Mouse (Mus musculus): Measurements from ENCODE around the gene Shox2. TPM values are rescaled to one million over a fixed set of nuclear protein-coding genes. Genes with fewer than 3 reads are reported as not detected.

Shox2 gene
- polyA plus RNA-seq, 1 experiment, result not detected

DNA sequence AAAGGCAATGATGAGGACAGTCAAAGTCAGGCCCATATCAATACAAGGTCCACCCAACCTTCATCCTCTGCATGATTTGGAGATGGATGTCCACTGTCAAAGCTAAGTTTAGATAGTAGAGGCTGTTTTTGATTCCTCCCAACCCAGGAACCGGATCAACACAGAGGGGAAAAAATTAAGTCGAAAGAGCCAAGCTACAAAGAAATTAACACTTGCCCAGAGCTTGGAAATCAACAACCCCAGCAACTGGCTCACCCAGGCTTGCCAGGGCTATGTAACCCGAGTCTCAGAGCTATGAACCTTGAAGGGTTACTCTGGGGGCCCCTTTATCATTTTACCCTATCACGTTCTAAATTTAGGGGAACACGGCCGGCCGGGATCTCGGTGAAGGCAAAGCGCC is 2.1 kb downstream of the Shox2 start:
- peaks cover 100% of the 10 kb centered on the region for H3K27me3 ChIP-seq (ENCODE audit: control insufficient read depth)

DNA sequence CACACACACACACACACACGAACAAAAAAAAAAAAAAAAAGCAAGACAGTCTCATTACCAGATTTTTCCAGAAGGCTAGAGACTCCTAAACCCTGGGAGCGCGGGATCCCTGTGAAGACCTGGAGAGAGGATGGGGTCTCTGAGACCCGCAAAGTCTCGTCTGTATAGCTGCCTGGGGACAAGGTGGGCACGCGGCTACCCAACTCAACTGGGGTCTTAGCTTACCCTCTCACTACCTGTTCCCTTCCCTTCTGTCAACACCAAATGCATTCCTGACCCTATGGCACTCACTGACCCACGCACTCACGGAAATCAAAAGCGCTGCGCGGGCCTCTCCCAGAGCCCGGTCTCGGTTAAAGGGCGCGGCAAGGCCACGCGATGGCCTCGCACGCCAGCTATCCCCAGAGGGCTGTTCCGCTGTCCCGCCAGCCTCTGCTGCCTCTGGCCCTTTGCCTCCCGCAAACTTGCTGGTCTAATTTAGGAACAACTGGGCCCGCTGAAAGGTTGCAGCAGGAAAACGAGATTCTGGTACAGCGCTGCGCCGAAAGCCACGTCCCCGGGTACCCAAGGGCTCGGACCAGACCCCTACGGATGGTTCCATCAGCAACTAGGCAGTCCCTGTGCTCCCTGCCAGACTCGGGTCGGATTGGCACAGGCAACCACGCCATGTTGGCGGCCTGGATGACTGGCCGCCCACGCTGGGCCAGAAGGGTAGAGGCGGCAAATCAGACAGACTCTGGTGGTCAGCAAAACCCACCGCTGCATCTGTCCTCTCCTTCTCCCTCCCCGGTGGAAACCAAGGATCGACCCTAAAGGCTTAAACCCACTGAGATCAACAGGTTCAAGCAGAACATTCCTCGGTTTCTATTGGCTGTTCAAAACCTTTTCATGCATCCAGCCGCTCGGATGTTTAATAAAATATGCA is 2.9 kb downstream of the Shox2 start:
- peaks cover 100% of the 10 kb centered on the region for H3K27me3 ChIP-seq (ENCODE audit: control insufficient read depth)
- no peak for TF ChIP-seq TAL1 (IDR thresholded peaks at IDR 0.05; ENCODE audit: low read length)
- TF ChIP-seq GATA1 (IDR thresholded peaks at IDR 0.05; ENCODE audit: low read length), result no peak
- H3K4me1 ChIP-seq (ENCODE audit: control insufficient read depth), result peaks cover 12% of the 10 kb centered on the region
- H3K9me3 ChIP-seq (ENCODE audit: control insufficient read depth, low read length), result peaks cover 19% of the 10 kb centered on the region; the same call in 1 of the 2 replicates
- no peak overlapping the region for H3K4me3 ChIP-seq (replicated peaks)
- no peaks in the 10 kb centered on the region for H3K36me3 ChIP-seq (ENCODE audit: control insufficient read depth)

More for the DNA sequence above, 2.1 kb downstream of the Shox2 start:
- Histone ChIP-seq H3K36me3 (ENCODE audit: control insufficient read depth) (no peaks in the 10 kb centered on the region), H3K4me3 (replicated peaks) (no peak overlapping the region), H3K9me3 (ENCODE audit: control insufficient read depth, low read length) (peaks cover 17% of the 10 kb centered on the region; the same call in 1 of the 2 replicates), H3K4me1 (ENCODE audit: control insufficient read depth) (peaks cover 11% of the 10 kb centered on the region)
- TF ChIP-seq TAL1 (IDR thresholded peaks at IDR 0.05; ENCODE audit: low read length) (no peak), GATA1 (IDR thresholded peaks at IDR 0.05; ENCODE audit: low read length) (no peak)

DNA sequence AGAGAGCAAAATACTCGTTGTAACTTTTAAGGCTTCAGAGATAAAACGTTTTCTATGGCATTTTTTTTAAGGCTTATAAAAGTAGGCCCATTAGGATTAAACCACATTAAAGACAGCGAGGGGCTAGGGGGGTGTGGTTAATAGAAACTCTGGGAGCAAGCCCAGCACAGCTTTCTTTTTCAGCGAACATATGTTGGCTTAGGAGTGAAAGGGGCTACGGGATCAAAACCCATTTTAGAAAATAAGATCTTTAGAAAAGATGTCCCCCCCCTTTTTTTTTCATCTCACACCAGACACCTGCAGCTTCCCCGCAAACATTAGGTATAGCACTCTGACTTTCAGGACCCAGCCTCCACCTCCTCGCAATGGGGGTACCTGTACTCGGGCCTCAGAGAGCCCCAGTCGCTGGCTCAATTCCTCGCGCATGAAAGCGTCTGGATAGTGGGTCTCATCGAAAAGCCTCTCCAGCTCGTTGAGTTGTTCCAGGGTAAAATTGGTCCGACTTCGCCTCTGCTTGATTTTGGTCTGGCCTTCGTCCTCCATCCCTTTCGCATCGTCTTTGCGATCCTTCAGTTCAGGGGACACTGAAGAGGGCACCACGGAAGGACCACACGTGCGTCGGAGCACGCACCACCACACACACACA is 3.6 kb downstream of the Shox2 start:
- Histone ChIP-seq H3K27me3 (ENCODE audit: control insufficient read depth) (peaks cover 100% of the 10 kb centered on the region), H3K4me3 (replicated peaks) (no peak overlapping the region), H3K36me3 (ENCODE audit: control insufficient read depth) (no peaks in the 10 kb centered on the region), H3K9me3 (ENCODE audit: control insufficient read depth, low read length) (peaks cover 22% of the 10 kb centered on the region; the same call in 1 of the 2 replicates), H3K4me1 (ENCODE audit: control insufficient read depth) (peaks cover 16% of the 10 kb centered on the region)
- TF ChIP-seq GATA1 (IDR thresholded peaks at IDR 0.05; ENCODE audit: low read length), result no peak
- TF ChIP-seq TAL1 (IDR thresholded peaks at IDR 0.05; ENCODE audit: low read length), result no peak

DNA sequence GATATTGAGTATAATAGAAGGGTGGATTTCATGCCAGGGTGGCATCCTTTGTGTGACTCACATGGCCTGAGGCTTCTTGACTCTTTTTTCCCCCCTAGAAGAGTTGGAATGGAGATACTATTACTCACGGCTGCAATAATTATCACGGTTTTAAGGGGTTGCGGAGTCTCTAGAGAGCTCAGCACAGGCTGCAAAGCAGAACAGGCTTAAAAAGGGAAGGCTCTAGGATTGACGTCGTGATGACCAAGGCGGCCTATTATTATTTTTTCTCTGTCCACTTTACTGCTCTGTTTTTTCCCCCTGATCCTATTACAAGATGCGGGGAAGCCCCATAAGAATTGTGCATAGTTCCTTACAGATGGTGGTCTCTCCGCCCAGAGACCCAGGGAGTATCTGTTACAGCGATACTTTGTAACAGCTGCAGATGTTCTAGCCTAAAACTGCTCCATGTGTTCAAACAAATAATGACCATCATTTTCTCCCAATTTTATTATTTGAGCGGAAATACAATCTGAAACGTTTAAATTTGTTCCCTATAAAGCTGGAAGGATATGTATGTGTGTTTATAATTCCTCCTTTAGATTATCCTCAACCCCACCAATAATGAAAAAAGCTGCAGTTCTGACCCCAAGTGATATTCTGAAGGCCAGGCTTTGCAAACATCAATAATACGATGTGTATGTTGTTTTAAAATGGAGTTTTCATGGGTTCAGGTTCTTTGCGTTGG is 4.5 kb downstream of the Shox2 start:
- peaks cover 15% of the 10 kb centered on the region for H3K4me1 ChIP-seq (ENCODE audit: control insufficient read depth)
- peaks cover 100% of the 10 kb centered on the region for H3K27me3 ChIP-seq (ENCODE audit: control insufficient read depth)
- H3K4me3 ChIP-seq (replicated peaks), result no peak overlapping the region
- no peaks in the 10 kb centered on the region for H3K36me3 ChIP-seq (ENCODE audit: control insufficient read depth)
- TF ChIP-seq TAL1 (IDR thresholded peaks at IDR 0.05; ENCODE audit: low read length) (no peak), GATA1 (IDR thresholded peaks at IDR 0.05; ENCODE audit: low read length) (no peak)
- peaks cover 18% of the 10 kb centered on the region; the same call in 1 of the 2 replicates for H3K9me3 ChIP-seq (ENCODE audit: control insufficient read depth, low read length)

DNA sequence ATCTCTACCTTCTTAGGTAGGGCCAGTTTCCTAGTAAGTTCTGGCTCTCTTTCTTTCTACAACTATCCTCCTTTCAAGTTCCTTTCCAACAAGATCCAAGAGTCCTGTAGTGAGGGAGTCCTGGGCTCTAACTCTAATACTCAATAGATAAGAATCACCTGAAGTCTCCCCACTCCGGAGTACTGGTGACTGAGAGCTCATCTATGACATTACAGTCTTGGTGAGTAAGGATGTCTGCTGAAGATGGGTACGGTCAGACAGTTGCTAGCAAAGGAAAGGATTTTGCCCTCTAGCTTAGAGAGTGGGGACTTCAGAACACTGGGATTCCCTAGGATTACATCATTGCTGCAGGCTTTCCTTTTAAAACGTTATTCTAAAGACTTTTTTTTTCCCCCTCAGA is 7.1 kb downstream of the Shox2 start:
- TF ChIP-seq GATA1 (IDR thresholded peaks at IDR 0.05; ENCODE audit: low read length) (no peak), TAL1 (IDR thresholded peaks at IDR 0.05; ENCODE audit: low read length) (no peak)

DNA sequence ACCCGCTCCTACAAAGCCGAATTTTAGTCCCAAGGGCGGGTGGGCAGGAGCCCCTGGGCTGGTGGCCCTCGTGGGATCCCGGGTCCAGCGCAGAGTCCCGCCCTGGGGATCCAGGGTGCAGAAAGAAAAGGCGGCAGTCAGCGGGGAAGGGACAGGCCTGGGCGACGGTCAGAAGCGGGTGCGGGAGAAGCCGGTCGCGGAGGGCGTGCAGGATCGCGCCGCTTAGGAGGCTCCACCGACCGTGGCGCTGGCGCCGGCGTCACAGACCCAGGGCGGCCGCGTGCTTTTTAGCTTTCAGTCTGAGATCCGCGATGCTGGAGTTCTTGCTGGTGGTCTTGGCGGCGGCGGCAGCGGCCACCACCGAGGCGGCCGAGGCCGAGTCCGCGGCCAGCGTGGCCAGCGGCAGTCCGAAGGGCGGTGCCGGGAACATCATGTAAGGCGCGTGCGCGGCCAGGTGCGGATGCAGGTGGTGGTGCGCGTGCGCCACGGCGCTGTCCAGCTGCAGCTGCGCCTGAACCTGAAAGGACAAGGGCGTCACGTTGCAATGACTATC is 8.1 kb downstream of the Shox2 start:
- H3K27me3 ChIP-seq (ENCODE audit: control insufficient read depth), result peaks cover 97% of the 10 kb centered on the region
- H3K4me1 ChIP-seq (ENCODE audit: control insufficient read depth), result peaks cover 5% of the 10 kb centered on the region
- H3K9me3 ChIP-seq (ENCODE audit: control insufficient read depth, low read length), result peaks cover 9% of the 10 kb centered on the region; the same call in 1 of the 2 replicates
- no peaks in the 10 kb centered on the region for H3K36me3 ChIP-seq (ENCODE audit: control insufficient read depth)
- peak overlapping the region; percentile 48 for H3K4me3 ChIP-seq (replicated peaks)
- TF ChIP-seq GATA1 (IDR thresholded peaks at IDR 0.05; ENCODE audit: low read length) (no peak), TAL1 (IDR thresholded peaks at IDR 0.05; ENCODE audit: low read length) (no peak)

More for the DNA sequence above, 7.1 kb downstream of the Shox2 start:
- peaks cover 100% of the 10 kb centered on the region for H3K27me3 ChIP-seq (ENCODE audit: control insufficient read depth)
- H3K9me3 ChIP-seq (ENCODE audit: control insufficient read depth, low read length), result peaks cover 14% of the 10 kb centered on the region; the same call in 1 of the 2 replicates
- no peak overlapping the region for H3K4me3 ChIP-seq (replicated peaks)
- peaks cover 7% of the 10 kb centered on the region for H3K4me1 ChIP-seq (ENCODE audit: control insufficient read depth)
- no peaks in the 10 kb centered on the region for H3K36me3 ChIP-seq (ENCODE audit: control insufficient read depth)

- Histone ChIP-seq H3K4me1 (ENCODE audit: control insufficient read depth) (peaks cover 5% of the 10 kb centered on the region), H3K4me3 (replicated peaks) (no peak overlapping the region), H3K9me3 (ENCODE audit: control insufficient read depth, low read length) (peaks cover 8% of the 10 kb centered on the region; the same call in 1 of the 2 replicates), H3K27me3 (ENCODE audit: control insufficient read depth) (peaks cover 97% of the 10 kb centered on the region), H3K36me3 (ENCODE audit: control insufficient read depth) (no peaks in the 10 kb centered on the region)
- TF ChIP-seq GATA1 (IDR thresholded peaks at IDR 0.05; ENCODE audit: low read length), result no peak
- no peak for TF ChIP-seq TAL1 (IDR thresholded peaks at IDR 0.05; ENCODE audit: low read length)
Observed at GRCm38 (mm10) chr3:66972191-66972950, 9.2 kb downstream of the Shox2 start.
